Mouse (Mus musculus) left cerebral cortex, postnatal 25 days (tissue): ENCODE results near the gene Olfr126. TPM values are rescaled to one million over a fixed set of nuclear protein-coding genes. Genes with fewer than 3 reads are reported as not detected.

Source experiments
- DNase-seq, 2 experiments: peaks; one replicate each; pipeline ENCODE4 v3.0.0; 2022; ENCODE audit warnings: low spot score in 2 of 2, mixed read lengths in 1 of 2
- intact Hi-C: fragments of 180-260 bp; cut with DNase I; formaldehyde crosslinking; loops from one replicate; pipeline ENCODE4 v1.15.1; 2025
- total RNA-seq, 2 experiments: library from RNA; stranded (reverse); gene quantifications; 2 replicates each; pipeline ENCODE4 v1.2.3; 2021

The Olfr126 gene
- not detected for total RNA-seq

DNA sequence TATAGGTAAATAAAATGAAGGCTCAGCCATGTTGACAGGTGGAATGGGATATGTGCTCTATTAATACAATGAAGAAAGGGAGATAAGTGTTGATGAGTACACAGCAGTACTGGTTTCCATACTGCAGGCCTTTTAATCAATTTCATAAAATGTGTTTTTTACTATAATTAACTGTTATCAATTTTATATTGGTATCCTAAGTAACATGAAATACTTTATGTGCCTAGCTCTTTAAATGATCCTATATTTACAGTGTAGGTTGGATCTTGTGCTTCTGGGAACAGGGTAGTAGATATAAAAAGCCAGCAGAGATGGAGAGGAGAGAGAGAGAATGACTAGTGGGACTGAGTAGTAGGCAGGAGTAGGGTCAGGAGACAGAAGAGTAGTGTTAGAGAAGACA is at the start of gene Olfr126:
Gene Olfr126, plus strand, starts transcription at position 301 of the 400 bp plus-strand sequence.
- intact Hi-C loops, result no loop called here
- DNase-seq, result no peak

DNA sequence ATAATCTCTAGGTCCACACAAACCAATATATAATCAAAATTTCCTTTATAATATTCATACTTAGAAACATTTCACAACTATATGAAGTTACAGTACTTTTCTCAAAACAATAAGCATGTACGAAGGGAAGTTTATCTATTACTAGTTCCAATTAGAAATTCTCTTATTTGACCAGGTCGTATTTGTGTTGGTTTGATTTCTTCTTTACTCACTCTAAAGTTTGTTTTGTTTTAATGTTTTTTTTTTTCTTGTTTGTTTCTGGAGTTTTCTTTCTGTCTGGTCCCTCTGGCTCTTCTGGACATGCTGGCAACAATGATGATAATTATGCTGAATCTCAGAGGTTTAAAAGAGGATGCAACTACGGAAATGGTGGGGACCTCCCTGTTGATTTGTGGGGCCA is 47.7 kb upstream of the Olfr126 start, which contains the start of gene Olfr124:
Gene Olfr124, plus strand, starts transcription at position 301 of the 400 bp plus-strand sequence.
- intact Hi-C loops, result no loop called here
- no peak for DNase-seq

DNA sequence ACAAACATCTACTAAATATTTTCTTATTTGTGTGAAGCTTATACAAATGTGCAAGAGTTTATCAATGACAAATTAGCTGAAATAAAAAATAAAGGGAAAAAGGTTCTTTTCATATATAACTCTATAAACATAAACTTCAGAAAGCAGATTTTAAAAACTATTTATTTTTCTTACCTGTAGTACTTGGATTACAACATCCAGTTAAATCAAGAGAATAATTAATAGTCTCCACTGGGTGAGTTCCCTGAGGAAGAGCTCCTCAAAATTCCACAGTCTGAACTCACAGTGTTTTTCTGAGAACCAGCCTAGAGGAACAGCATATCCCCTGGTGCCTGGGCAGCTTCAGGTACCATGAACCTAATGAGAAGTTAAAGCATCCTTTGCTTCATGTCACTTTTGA is 14.6 kb upstream of the Olfr126 start, which contains the start of gene Olfr125:
Gene Olfr125, plus strand, starts transcription at position 301 of the 400 bp plus-strand sequence.
- intact Hi-C loops, result no loop called here

DNA sequence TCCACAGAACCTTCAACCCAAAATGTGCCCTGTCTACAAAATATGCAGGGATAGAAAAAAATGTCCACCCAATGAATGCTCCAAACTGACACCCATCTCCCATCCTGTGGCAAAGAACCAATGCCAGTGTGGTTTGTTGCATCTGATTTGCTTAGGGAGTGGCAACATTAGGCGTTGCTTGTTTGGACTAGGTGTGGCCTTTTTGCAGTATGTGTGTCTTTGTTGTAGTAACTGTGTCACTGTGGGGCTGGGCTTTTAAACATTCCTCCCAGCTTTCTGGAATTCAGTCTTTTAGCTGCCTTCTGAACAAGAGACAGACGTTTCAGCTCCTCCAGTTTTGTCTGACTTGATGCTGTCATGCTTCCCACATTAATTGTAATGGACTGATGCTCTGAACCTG is 16.6 kb downstream of the Olfr126 start:
- no peak for DNase-seq
- intact Hi-C loops, result no loop called here

More for the DNA sequence above, 14.6 kb upstream of the Olfr126 start, which contains the start of gene Olfr125:
- no peak for DNase-seq

DNA sequence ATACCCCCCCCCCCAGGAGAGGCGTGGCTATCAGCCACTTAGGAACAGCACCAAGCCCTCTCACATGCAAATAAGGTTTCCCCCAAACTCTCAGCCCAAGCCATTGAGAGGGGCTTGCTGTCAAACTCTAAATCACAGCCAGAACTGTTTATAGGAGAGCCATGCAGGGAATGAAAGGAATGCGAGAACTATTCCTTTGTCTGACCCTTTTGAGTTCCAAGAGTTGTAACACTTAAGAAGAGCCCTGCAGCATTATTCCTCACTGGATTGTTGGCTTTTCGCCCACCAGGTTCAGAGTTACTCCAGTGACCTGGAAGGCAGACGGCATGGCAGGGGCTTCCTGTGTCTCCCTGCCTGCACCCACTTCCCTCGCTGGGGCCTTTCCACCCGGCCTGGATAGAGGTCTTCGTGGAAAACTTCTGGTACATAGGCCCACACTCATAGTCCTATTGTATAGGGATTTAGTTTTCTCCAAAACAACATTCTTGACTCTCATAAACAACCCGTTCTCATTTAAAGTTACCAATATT is 22.5 kb downstream of the Olfr126 start:
- intact Hi-C loops, result no loop called here

DNA sequence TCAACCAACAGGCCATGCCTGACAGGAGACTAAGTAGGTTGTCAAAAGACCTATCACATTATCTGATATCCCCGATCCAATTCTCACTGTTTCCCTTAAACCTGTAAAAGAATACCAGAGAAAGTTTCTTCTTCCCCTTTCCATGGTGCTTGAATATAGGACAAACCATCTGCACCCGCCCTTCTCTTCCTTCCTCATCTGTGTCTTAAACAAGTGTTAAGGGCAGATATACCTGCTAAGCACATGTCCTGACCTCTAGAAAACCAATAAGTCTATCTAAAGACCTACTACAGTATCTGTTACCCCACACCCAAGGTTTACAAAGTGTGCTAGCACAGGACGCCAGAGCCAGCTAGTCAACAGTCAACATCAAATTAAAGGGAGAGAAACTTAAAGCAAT is 26.5 kb downstream of the Olfr126 start:
- intact Hi-C loops, result no loop called here
- no peak for DNase-seq

More for the DNA sequence above, 22.5 kb downstream of the Olfr126 start:
- DNase-seq, result no peak

DNA sequence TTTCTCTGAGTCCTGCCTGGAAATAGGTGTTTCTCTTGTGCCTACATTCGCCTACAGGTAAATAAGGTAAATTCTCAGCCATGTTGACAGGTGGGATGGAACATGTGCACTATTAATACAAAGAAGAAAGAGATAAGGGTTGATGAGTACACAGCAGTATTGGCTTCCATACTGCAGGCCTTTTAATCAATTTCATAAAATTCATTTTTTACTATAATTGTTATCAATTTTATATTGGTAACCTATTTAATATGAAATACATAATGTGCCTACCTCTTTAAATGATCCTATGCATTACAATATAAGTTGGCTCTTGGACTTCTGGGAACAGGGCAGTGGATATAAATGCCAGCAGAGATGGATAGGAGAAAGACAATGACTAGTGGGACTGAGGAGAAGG is 52.9 kb downstream of the Olfr126 start, which contains the start of gene Olfr127:
Gene Olfr127, plus strand, starts transcription at position 301 of the 400 bp plus-strand sequence.
- DNase-seq, result no peak
- intact Hi-C loops, result no loop called here

Other genes starting within 250 kb of the Olfr126 start
- gene Olfr115, start 220.4 kb upstream of the Olfr126 start, total RNA-seq, result not detected
- gene Olfr116, start 220.3 kb upstream of the Olfr126 start, total RNA-seq, result not detected
- gene Olfr117, start 183.7 kb upstream of the Olfr126 start, total RNA-seq, result not detected
- not detected for gene Olfr118, start 180.5 kb upstream of the Olfr126 start, total RNA-seq
- gene Olfr119, start 150.9 kb upstream of the Olfr126 start, total RNA-seq, result not detected
- gene Olfr120, start 125.7 kb upstream of the Olfr126 start, total RNA-seq, result not detected
- not detected for gene Olfr121, start 98.6 kb upstream of the Olfr126 start, total RNA-seq
- not detected for gene Olfr122, start 78.9 kb upstream of the Olfr126 start, total RNA-seq
- not detected for gene Olfr123, start 54.0 kb upstream of the Olfr126 start, total RNA-seq
- not detected for gene Olfr124, start 47.6 kb upstream of the Olfr126 start, total RNA-seq
- not detected for gene Olfr125, start 14.5 kb upstream of the Olfr126 start, total RNA-seq
- gene Olfr127, start 53.0 kb downstream of the Olfr126 start, total RNA-seq, result not detected
- gene Olfr128, start 73.1 kb downstream of the Olfr126 start, total RNA-seq, result not detected
- not detected for gene Olfr761, start 105.6 kb downstream of the Olfr126 start, total RNA-seq
- gene Olfr129, start 212.6 kb downstream of the Olfr126 start, total RNA-seq, result not detected
- gene Olfr130, start 216.4 kb downstream of the Olfr126 start, total RNA-seq, result not detected
- not detected for gene Olfr131, start 241.2 kb downstream of the Olfr126 start, total RNA-seq